In the genomic region with DNA sequence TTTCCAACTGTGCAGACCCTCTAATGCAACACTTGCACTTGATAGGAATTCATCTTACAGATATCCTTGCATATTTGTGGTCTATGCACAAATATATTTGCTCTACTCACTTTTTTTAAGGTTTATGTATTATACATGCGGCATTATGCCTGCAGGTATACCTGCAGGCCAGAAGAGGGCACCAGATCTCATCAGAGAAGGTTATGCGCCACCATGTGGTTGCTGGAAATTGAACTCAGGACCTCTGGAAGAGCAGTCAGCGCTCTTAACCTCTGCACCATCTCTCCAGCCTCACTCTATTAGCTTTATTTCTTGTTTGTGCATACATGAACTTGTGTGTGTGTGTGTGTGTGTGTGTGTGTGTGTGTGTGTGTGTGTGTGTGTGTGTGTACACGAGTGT, we compare ENCODE assay signal across 9 mouse cellular contexts. TPM values are rescaled to one million over a fixed set of nuclear protein-coding genes. Genes with fewer than 3 reads are reported as not detected.
DNase-seq lines count a peak whose midpoint lies in the region; ATAC-seq lines count a peak whose summit lies in the region.
"Had no signal": no experiment of that assay in that cellular context is flagged by ENCODE, and none has a peak within 500 bp of the region (broad histone marks: within the 10 kb centered on the region; RNA-seq: fewer than 3 reads in every experiment).

No protein-coding gene starts in this region.

- H3K9me3 ChIP-seq in heart, embryonic 12.5 days (replicated peaks), result no peaks in the 10 kb centered on the region

- 31% methylated on average over 4 of the region's 4 CpGs for WGBS in heart, embryonic 12.5 days

- 0 out of 2 replicates have a peak, but pooled peaks cover under 1% of the 10 kb centered on the region for H3K4me1 ChIP-seq in heart, embryonic 12.5 days (replicated peaks)

- H3K36me3 ChIP-seq in heart, embryonic 12.5 days, result no peaks in the 10 kb centered on the region

- H3K4me3 ChIP-seq in heart, embryonic 12.5 days, result no peak overlapping the region
- H3K4me3 ChIP-seq: erythroblast, embryonic 14.5 days had no signal

- DNase-seq in heart, postnatal 14 days, result peak; percentile 35 to 50
- DNase-seq in B cell, adult 2 months, result peak; percentile 68 to 72
- peak; percentile 86 for DNase-seq in R1 (ENCODE audit: low read depth, low spot score)
- DNase-seq in heart, postnatal 4 days, result peak; percentile 56
- DNase-seq in retina, embryonic 14.5 days (ENCODE audit: low spot score), result peak; percentile 53
- DNase-seq in layer of hippocampus, adult 11-12 months (ENCODE audit: low spot score), result no peak

- no peak overlapping the region for H3K9ac ChIP-seq in heart, embryonic 12.5 days

- no peak overlapping the region for H3K4me2 ChIP-seq in heart, embryonic 12.5 days

- no peak for ATAC-seq in heart, embryonic 12.5 days (ENCODE audit: insufficient number of reproducible peaks, low FRiP score)
- ATAC-seq in frontal cortex, adult (ENCODE audit: low TSS enrichment), result no peak

- H3K27me3 ChIP-seq in heart, embryonic 12.5 days (replicated peaks), result no peaks in the 10 kb centered on the region

- no peak overlapping the region for H3K27ac ChIP-seq in heart, embryonic 12.5 days (ENCODE audit: poor library complexity, severe bottlenecking)

- intact Hi-C loops in heart, postnatal 14 days (cut with DNase I), result no loop called here

RNA-seq across cellular contexts. Expression of a gene that starts 9.9 kb away (rescaled TPM):
- 1 to 10 TPM; 5.1 to 5.5 TPM for total RNA-seq in heart, postnatal 14 days (2021)
- 35.0 and 38.7 TPM in 2 replicates for polyA plus RNA-seq in heart, embryonic 12.5 days (2016; fragmentation: Nextera tagmentation; extraction: Ambion mirVana)
- total RNA-seq in heart, postnatal 4 days (2021), result 10 to 100 TPM; 12.5 to 13.4 TPM

RNA-seq across cellular contexts. Expression of a gene that starts 29.3 kb away (rescaled TPM):
- 1 to 10 TPM; 3.0 to 3.3 TPM for total RNA-seq in heart, postnatal 14 days (2021)
- 4.0 and 4.9 TPM in 2 replicates for polyA plus RNA-seq in heart, embryonic 12.5 days (2016; fragmentation: Nextera tagmentation; extraction: Ambion mirVana)
- 1 to 10 TPM in 1 of 2 experiments, under 1 TPM in 1; 0.92 to 1.1 TPM for total RNA-seq in heart, postnatal 4 days (2021)
- polyA plus RNA-seq: erythroblast, embryonic 14.5 days had no signal

RNA-seq across cellular contexts. Expression of a gene that starts 29.6 kb away (rescaled TPM):
- total RNA-seq in heart, postnatal 14 days (2021), result 1 to 10 TPM; 1.2 to 1.9 TPM
- polyA plus RNA-seq in heart, embryonic 12.5 days (2016; fragmentation: Nextera tagmentation; extraction: Ambion mirVana), result 1.4 and 1.8 TPM in 2 replicates
- 1 to 10 TPM in 1 of 2 experiments, under 1 TPM in 1; 0.60 to 1.5 TPM for total RNA-seq in heart, postnatal 4 days (2021)

RNA-seq across cellular contexts. Expression of a gene that starts 38.3 kb away (rescaled TPM):
- total RNA-seq in heart, postnatal 14 days (2021), result 100 to 1,000 TPM; 516 to 524 TPM
- 580 TPM in 2 replicates for polyA plus RNA-seq in heart, embryonic 12.5 days (2016; fragmentation: Nextera tagmentation; extraction: Ambion mirVana)
- total RNA-seq in heart, postnatal 4 days (2021), result 100 to 1,000 TPM; 507 TPM

RNA-seq across cellular contexts. Expression of a gene that starts 56.1 kb away (rescaled TPM):
- total RNA-seq in heart, postnatal 14 days (2021), result 10 to 100 TPM; 27.7 to 34.9 TPM
- polyA plus RNA-seq in heart, embryonic 12.5 days (2016; fragmentation: Nextera tagmentation; extraction: Ambion mirVana), result 0.34 and 0.63 TPM in 2 replicates
- total RNA-seq in heart, postnatal 4 days (2021), result 1 to 10 TPM; 4.3 to 6.4 TPM
- polyA plus RNA-seq: erythroblast, embryonic 14.5 days had no signal
